Mouse (Mus musculus): ENCODE results near the gene Atxn7l1. TPM values are rescaled to one million over a fixed set of nuclear protein-coding genes. Genes with fewer than 3 reads are reported as not detected.
A peak's percentile ranks its signal among the peaks of the same experiment; 100 is the strongest.

The Atxn7l1 gene
- total RNA-seq, 2 experiments from 2014 or later, result 44.6 to 85.5 TPM

DNA sequence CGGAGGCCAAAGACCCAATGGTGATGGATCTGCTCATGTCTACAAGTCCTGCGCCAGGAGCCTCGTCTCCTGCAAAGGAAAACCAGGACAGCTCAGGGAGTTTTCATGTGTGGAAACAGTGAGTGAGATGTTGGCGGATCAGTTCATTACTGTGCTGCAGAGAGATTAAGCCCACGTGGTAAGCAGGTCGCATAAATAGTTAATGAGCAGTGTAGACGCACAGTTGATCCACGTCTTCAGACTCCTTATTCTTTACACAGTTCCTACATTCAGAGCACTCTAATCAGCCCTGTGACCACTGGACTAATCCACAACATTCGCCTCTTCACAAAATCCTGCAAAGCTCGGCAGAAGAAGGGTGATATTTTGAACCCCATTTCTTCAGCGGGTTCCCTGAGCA, 118.4 kb downstream of the Atxn7l1 start:
- no peak for ATAC-seq (replicated peaks; ENCODE audit: poor library complexity, severe bottlenecking)

DNA sequence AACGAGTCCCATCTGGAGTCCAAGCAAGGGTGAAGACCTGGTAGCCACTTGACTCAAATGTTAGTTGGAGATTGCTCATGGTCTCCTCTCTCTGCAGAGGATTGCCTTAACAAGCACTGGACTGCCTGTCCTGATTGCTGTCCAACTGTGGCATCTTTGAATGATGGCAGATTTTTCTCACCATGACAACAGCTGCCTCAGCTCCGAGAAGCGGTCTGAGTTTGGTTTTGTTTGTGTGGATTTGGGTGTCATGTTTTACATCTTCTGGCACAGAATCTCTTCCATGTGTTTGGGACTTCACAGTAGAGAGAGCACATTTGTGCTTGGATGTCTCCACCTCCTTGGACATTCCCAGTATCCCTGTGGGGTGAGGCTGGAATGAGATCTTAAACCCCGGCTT, 120.5 kb downstream of the Atxn7l1 start:
- no peak for ATAC-seq (replicated peaks; ENCODE audit: poor library complexity, severe bottlenecking)

DNA sequence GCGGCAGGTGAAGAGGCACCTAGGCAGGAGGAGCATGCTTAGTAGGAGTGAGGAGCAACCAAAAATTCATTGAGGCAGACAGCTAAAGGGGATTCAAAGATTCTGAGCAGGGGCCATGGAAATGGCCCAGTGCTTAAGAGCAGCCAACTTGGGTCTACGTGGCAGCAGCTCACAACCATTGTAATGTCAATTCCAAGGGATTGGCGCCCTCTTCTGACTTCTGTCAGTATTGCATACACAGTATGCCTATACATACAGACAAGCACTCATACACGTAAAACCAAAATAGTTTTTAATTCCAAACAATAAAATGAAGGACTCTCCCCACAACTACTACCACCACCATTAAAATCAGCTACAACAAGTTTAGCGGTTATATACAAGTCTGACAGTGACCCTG, 122.2 kb downstream of the Atxn7l1 start:
- peak; percentile 69 for ATAC-seq (replicated peaks; ENCODE audit: poor library complexity, severe bottlenecking)

DNA sequence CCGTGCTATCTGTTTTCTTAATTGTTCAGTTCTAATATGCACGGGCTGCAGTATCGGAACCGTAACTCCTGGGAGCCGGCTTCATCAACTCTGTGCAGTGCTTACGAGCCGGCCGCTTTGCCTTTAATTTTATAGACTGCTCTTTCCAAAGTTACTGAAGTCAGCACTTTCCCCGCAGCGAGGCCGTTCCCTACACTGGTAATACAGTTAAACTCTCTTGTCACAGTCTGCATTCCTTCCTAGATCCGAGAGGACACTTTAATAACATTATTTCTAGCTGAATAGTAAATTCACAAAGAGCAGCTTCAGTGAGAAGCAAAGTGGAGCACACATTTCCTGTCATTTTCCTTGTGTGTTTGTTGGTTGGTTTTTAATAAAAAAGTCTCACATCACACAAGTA, 124.4 kb downstream of the Atxn7l1 start:
- no peak for ATAC-seq (replicated peaks; ENCODE audit: poor library complexity, severe bottlenecking)

DNA sequence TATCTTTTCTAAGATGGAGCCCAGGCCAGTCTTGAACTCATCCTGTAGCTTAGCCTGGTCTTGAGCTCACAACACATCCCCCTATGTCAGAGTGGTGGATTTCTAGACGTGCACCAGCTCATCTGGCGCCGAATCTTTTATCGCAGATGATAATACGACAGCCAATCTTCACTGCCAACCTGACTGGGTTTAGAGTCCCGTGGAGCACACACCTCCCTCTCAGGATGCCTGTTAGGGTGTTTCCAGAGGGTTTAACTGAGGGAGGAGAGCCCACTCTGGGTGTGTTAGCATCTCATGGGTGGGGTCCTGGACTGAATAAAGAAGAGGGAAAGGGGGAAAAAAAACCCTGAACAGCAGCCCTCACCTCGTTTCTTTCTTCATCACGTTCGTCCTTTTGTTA, 124.9 kb downstream of the Atxn7l1 start:
- no peak for ATAC-seq (replicated peaks; ENCODE audit: poor library complexity, severe bottlenecking)

DNA sequence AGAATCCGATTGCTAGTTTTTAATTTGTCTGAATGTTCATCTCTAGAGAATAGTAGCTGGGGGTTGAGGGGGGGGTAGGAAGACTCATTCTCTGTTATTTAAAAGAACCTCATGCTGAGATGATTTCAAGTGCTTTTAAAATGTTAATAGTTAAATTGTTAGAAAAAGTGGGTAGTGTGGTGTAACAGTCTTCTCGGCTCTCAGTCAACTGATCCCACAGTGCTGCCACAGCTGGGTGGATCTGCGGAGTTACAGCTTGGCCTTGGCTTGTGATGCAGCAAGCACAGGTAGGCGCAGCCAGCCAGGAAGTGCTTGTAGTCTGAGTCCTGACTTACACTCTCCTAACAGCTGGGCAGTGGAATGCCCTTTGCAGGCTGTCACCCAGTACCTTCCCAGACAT, 125.7 kb downstream of the Atxn7l1 start:
- ATAC-seq (replicated peaks; ENCODE audit: poor library complexity, severe bottlenecking), result no peak

DNA sequence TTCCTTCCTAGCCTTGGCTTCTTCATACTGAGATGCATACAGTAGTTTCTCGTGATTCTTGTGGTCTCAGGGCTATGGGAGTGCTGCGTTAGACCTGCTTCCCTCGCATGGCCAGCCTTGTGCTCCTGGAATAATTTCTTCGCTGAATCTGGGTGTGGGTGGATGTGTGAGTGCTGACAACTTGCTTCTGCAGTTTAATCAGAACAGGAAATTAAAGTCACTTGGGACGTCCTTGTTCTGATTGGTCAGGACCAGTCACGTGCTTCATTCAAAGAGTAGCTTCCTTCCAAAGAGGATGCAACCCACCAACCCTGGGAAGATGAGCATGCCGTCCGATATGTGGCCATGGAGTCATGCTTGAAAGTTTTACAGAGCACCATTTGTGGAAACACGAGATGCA, 126.2 kb downstream of the Atxn7l1 start:
- ATAC-seq (replicated peaks; ENCODE audit: poor library complexity, severe bottlenecking), result no peak

DNA sequence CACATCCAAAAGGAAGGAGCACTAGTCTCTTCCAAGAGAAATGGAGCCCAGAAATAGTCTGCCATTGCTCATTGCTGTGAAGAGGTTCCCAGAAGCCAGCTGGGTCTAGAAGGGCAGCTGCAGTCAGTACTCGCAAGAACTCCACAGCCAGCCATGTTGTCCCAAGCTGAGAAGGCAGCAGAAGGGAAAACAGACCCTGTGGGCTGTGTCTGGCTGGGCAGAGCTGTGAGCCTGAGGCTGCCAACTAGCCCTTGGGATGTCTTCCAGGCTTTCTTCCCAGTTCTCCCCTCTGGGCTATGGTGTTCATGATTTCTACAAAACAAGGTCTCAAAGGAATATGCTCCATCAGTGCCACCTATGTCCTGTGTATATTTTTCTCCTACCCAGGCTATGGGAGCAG, 128.5 kb downstream of the Atxn7l1 start:
- no peak for ATAC-seq (replicated peaks; ENCODE audit: poor library complexity, severe bottlenecking)

DNA sequence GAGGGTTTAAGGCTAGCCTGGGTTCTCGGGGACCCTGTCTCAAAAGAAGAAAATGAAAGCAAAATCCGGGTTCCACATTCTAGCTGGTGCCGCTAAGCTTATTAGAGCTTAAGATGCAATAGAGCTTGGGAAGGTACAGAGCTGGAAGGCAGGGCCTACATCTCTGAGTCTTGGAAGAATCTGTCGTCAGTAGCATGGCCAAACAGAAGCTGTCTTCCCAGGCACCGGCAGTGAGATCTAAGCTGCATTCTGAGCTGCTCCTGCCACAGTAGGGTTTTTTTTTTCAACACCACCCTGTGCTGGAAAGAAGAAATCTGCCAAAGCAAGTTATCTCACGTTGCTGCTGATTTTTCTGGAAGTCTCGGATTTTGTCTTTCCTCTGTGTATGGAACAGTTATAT, 129.9 kb downstream of the Atxn7l1 start:
- ATAC-seq (replicated peaks; ENCODE audit: poor library complexity, severe bottlenecking), result no peak

DNA sequence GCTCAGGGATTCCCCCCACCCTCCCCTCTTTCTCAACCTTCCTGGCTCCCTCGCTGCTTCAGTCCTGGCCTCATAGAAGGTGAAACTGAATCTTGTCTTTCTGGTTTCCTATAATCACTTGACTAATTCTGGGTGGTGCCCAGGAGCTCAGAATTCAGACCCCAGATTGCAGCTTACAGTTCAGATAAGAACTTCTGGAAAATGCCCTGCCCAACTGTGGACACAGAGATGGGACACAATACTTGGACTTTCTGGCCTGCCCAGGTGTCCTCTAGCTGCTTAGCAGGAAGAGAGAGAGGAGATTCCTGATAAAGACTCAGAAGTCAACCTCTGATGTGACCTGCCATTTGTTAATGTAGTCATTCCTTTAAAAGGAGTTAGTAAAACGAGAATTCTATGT, 131.7 kb downstream of the Atxn7l1 start:
- ATAC-seq (replicated peaks; ENCODE audit: poor library complexity, severe bottlenecking), result peak; percentile 31; the same call in 1 of the 2 replicates

DNA sequence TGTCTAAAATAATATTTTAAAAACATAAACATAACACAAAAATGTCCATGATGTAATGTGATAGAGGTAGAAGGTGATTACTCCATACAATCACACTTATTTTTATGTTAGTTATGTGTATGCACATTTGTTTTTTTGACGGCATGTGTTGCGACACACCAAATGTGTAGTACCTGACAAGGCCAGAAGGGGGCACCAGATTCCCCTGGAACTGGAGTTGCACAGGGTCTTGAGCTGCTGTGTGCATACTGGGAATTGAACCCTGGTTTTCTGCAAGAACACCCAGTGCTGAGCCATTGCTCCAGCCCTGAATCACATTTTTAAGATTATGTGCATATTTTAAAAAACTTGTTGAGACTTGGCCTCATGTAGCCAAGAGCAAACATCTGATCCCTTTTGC, 133.3 kb downstream of the Atxn7l1 start:
- ATAC-seq (replicated peaks; ENCODE audit: poor library complexity, severe bottlenecking), result peak; percentile 75

DNA sequence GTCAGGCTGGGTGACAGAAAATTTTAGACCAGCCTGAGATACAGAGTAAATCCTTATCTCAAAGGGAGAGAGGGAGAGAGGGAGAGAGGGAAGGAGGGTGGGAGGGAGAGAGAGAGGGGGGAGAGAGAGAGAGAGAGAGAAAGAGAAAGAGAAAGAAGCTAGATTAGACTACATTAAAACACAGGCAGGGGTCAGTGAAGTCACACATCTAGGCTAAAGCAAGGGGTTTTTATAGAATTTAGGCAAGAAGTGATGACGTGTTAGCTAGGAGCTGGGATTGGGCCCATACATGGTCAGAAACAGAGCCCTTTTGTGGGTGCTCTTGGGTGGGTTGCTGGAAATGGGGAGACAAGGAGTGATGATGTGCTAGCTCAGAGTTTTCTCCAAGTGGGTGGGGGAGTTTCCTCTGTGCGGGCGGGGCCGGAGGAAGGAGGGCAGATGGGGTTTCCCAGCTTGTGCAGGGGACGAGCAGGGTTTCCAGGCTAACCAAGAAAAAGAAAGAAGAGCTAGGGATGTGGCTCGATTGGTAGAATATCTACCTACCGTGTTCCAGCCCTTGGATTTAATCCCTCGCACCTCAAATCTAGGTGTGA, 136.9 kb downstream of the Atxn7l1 start:
- no peak for ATAC-seq (replicated peaks; ENCODE audit: poor library complexity, severe bottlenecking)

DNA sequence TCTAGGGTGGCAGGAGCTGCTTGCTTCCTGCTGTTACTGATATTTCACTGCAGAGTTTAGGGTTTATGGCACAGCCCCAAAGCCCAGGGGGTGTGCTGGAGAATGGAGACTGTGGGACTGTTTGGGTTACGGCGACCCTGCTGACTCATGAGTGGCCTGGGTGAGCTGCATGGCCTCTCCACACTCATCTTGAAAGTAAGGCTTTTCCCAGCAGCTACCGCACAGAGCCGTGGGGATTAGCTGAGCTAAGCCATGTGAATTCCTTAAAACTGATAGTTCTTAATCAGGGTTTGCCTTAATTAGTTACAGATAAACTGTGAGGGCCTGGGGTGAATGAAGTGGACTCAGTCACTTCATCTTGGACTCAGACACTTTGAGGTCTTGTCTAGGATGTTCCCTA, 137.9 kb downstream of the Atxn7l1 start:
- no peak for ATAC-seq (replicated peaks; ENCODE audit: poor library complexity, severe bottlenecking)

DNA sequence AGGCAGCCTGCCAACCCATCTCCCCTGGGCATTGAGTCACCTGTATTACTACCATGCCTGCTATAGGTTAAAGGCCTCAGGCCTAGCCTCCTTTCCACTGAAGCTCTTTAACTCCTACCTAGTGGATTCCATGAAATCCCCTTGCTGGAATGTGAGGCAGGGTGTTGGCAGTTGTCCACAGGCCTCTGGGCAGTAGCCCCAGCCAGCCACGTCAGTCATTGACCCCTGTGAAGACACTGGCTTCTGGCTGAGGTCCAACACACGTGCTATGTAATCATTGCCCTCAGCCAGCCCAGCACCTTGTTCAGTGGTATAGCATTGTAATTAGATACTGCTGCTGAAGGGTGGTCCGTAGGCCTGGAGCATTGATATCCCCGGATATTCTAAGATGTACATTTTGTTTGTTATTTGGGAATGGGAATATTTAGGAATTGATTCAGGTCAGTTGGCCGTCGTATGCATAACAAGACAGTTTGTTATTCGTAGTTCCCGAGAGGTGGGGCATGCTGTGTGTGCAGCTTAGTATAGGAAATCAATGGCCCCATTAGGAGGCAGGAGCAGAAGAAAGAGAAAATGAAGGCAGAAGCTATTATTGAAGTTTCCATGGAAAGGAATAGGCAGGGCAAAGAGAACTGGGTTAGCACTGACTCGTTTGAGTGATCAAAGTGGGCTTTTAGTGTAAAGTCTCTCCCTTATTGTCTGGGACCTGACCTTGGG, 138.6 kb downstream of the Atxn7l1 start:
- ATAC-seq (replicated peaks; ENCODE audit: poor library complexity, severe bottlenecking), result no peak

DNA sequence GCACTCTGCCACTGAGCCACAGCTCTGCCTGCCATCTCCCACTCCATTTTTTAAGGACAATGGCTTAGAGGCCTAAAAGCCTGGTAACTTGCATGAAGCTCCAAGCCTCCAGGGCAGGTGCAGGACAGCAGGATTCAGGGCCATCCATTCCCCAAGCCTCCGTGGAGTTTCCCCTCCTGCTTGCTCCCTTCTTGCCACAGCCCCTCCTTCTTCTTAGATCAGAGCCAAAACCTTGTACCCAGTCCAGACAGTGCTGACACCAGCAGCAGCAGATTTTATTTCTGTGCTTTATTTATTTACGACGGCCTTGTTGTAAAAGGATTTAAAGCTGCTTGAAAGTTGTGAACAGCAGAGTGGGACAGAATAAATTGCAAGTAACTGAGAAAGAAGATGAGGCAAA, 140.2 kb downstream of the Atxn7l1 start:
- ATAC-seq (replicated peaks; ENCODE audit: poor library complexity, severe bottlenecking), result no peak

DNA sequence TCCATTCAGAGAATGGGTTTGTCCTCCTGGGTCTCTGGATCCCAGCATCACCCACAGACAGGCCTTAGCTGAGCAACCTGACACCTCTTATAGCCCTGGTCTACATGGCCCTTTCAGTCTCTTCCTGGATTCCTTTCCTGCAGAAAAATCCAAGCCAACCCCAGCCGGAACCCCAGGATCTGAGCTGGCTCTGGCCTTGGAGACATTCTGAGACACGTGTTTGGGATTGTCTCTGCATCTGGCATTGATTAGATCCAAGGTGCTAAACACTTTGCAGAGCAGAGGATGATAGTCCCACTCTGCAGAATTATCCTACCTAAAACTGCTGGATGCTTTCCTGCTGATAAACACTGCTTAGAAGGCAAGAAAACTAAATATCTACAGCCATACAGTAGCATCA, 141.3 kb downstream of the Atxn7l1 start:
- ATAC-seq (replicated peaks; ENCODE audit: poor library complexity, severe bottlenecking), result no peak

DNA sequence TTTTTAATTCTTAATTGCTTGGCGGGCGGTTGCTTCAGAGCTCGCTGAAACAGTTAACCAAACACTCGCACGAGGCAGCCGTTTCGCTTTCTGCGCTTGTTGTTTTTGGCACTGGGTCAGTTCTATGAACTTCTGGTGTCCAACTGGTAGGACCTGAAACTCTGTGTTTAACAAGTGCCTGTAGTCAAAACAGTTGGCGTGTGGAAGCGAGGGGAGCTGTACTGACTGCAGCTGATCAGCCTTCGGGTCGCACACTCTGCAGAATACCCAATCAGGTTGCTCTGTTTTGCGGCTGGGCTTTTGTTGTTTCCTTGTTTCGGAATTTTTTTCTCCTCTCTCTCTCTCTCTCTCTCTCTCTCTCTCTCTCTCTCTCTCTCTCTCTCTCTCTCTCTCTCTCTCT, 154.6 kb downstream of the Atxn7l1 start:
- ATAC-seq (replicated peaks; ENCODE audit: poor library complexity, severe bottlenecking), result peak; percentile 62

DNA sequence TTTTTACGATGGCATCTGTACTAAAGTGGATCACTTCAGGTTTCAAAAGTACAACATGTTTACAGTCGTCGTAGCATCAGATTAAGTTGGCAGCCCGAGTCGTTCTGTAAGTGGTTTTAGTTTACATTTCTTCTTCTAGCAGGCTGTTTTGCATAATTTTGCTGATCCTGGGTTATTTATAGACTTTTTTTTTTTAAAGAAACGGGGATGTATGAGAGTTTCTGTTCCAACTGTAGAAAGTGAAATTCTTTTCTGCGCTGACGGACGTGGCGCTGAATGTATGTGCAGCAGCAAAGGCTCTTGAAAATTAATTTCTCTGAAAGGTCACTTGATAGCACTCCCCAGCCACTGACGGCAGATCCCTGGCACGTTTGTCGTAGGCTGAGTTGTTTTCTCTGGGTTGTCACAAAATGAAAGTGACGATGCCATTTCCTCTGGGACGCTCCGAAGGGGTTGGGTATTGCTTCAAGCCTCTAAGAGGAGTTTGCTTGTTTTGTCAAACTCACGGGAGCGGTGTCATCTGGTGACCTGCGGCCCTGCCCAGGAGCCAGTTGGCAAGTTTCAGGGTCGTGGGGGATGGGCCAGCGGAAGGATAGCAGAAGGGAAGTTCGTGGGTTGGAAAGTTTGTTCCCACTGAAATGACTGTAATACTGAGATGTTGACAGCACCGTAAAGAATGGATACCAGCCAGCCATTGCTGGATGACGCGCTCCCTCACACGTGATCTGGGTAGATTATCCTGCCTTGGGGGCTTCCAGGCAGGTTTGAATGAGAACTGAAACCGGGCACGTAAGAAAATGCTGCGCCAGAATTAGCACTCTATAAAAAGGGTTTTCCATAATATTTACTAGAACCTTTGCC, 155.3 kb downstream of the Atxn7l1 start:
- peak; percentile 80 for ATAC-seq (replicated peaks; ENCODE audit: poor library complexity, severe bottlenecking)

DNA sequence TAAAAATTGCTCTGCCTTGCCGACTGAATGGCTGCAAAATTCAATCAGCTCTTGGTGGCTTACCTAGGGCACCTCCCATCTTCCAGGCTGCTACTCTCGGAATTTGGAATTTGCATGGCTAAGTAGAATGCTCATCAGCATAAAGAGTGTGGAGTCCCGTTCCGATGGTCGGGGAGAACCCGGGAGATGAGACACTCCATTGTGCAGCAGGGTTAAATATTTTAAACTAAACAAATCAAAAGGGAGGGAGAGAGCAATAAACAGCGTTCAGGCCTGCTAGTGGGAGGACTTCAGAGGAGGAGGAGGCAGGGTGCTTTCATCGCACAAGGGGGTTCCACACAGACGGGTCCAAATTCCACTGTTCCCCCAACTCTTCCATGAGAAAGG, 155.9 kb downstream of the Atxn7l1 start:
- 0 out of 2 replicates have a peak, but pooled peaks have one; percentile 1 for ATAC-seq (replicated peaks; ENCODE audit: poor library complexity, severe bottlenecking)

DNA sequence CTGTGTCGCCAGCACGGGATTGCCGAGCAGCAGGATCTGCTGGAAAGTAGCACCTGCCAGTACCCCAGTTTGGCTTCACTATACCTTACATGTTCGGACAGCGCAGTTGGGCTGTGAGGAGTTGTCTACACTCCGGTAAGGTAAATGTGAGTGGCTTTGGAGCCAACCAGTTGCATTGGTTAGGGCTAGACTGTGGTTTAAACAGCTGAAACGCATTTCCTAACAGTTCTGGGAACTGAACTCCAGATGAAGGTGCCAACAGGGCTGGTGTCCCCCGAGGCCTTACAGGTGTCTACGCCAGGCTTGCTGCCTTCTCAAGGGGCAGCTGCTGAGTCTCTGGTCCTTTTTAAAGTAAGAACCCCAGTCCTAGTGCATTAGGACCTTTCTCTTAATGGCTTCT, 157.6 kb downstream of the Atxn7l1 start:
- 0 out of 2 replicates have a peak, but pooled peaks have one; percentile 2 for ATAC-seq (replicated peaks; ENCODE audit: poor library complexity, severe bottlenecking)

DNA sequence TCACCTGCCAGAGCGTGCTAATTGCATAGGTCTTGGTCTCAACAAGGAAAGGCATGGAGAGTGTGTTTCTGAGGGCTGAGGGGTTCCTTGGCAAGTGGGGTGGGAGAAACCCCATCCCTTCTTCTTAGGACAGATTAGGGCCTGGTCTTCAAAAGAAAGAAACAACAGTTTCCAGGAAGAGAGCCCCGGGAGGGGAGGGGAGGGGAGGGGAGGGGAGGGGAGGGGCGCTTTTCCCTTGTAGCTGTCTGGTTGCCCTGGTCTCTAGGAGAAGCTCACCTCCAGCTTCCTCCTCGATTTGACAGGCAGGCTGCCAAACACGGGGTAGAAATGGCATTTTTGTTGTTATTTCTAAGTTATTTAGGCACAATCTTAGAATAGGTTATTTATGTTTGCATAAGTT, 159.0 kb downstream of the Atxn7l1 start:
- ATAC-seq (replicated peaks; ENCODE audit: poor library complexity, severe bottlenecking), result no peak
